Mouse (Mus musculus) adrenal gland, adult 8-10 months (tissue): ENCODE data around the gene Ptprt. TPM values are rescaled to one million over a fixed set of nuclear protein-coding genes. Genes with fewer than 3 reads are reported as not detected.

Experiments
- DNase-seq: peaks from one replicate; pipeline ENCODE4 v3.0.0; 2022
- total RNA-seq, 4 experiments: library from RNA; stranded (reverse); gene quantifications; 2 replicates each; pipeline ENCODE4 v1.2.4; 2022

Gene Ptprt
- under 1 TPM; 0.18 to 0.80 (median 0.20) TPM for total RNA-seq

- no peak for DNase-seq
Observed at GRCm38 (mm10) chr2:162660941-162661386, at the start of gene Ptprt. TSS of gene Ptprt (minus strand) at chr2:162661147.

GRCm38 (mm10) chr2:162710443-162710842, 49.5 kb upstream of the Ptprt start:
- no peak for DNase-seq

GRCm38 (mm10) chr2:162699691-162700090, 38.7 kb upstream of the Ptprt start:
- peak; percentile 17 for DNase-seq

- DNase-seq, result no peak
Observed at GRCm38 (mm10) chr2:162699036-162699435, 38.1 kb upstream of the Ptprt start.

GRCm38 (mm10) chr2:162698068-162698467, 37.1 kb upstream of the Ptprt start:
- DNase-seq, result no peak

GRCm38 (mm10) chr2:162697151-162697550, 36.2 kb upstream of the Ptprt start:
- no peak for DNase-seq

- no peak for DNase-seq
Observed at GRCm38 (mm10) chr2:162692143-162692542, 31.2 kb upstream of the Ptprt start.

GRCm38 (mm10) chr2:162682674-162683073, 21.7 kb upstream of the Ptprt start:
- no peak for DNase-seq

GRCm38 (mm10) chr2:162662431-162662970, 1.6 kb upstream of the Ptprt start:
- no peak for DNase-seq

GRCm38 (mm10) chr2:162661733-162662132, 786 bp upstream of the Ptprt start:
- DNase-seq, result no peak

GRCm38 (mm10) chr2:162660231-162660940, 561 bp downstream of the Ptprt start:
- no peak for DNase-seq

- peak; percentile 42 for DNase-seq
Observed at GRCm38 (mm10) chr2:162658997-162659396, 1.9 kb downstream of the Ptprt start.

GRCm38 (mm10) chr2:162657541-162657940, 3.4 kb downstream of the Ptprt start:
- DNase-seq, result no peak

- no peak for DNase-seq
Observed at GRCm38 (mm10) chr2:162654416-162654815, 6.5 kb downstream of the Ptprt start.

- no peak for DNase-seq
Observed at GRCm38 (mm10) chr2:162638676-162639075, 22.3 kb downstream of the Ptprt start.

- DNase-seq, result no peak
Observed at GRCm38 (mm10) chr2:162637537-162637936, 23.4 kb downstream of the Ptprt start.

GRCm38 (mm10) chr2:162636387-162637009, 24.4 kb downstream of the Ptprt start:
- DNase-seq, result no peak

- DNase-seq, result no peak
Observed at GRCm38 (mm10) chr2:162634901-162635300, 26.0 kb downstream of the Ptprt start.

GRCm38 (mm10) chr2:162626076-162626475, 34.9 kb downstream of the Ptprt start:
- DNase-seq, result no peak

GRCm38 (mm10) chr2:162624707-162625106, 36.2 kb downstream of the Ptprt start:
- DNase-seq, result no peak

- DNase-seq, result no peak
Observed at GRCm38 (mm10) chr2:162614256-162614655, 46.7 kb downstream of the Ptprt start.

GRCm38 (mm10) chr2:162613480-162613879, 47.5 kb downstream of the Ptprt start:
- DNase-seq, result no peak

GRCm38 (mm10) chr2:162602721-162603120, 58.2 kb downstream of the Ptprt start:
- DNase-seq, result no peak

- no peak for DNase-seq
Observed at GRCm38 (mm10) chr2:162591388-162591787, 69.6 kb downstream of the Ptprt start.
